Mouse (Mus musculus): ENCODE measurements around the gene Eif4g1. TPM values are rescaled to one million over a fixed set of nuclear protein-coding genes. Genes with fewer than 3 reads are reported as not detected.

Gene Eif4g1
- total and polyA plus RNA-seq, 3 experiments: 403 to 519 (median 473) TPM

GRCm38 (mm10) chr16:20691617-20692016 lies 23.5 kb downstream of the Eif4g1 start:
- peaks cover 0 to 33% of the 10 kb centered on the region in 2 experiments; a peak in 2 of 4 replicates for H3K4me1 ChIP-seq (ENCODE audit: control insufficient read depth in 1 of 2, insufficient read depth in 2 of 2)
- dilution Hi-C loops (cut with MboI; ENCODE audit: extremely low pct_ligation_motif_present, extremely low pct_unique_long_range_greater_than_20kb, low sequenced_read_pairs): no loop called here

GRCm38 (mm10) chr16:20692241-20692965 lies 24.3 kb downstream of the Eif4g1 start:
- Histone ChIP-seq H3K9ac (ENCODE audit: insufficient read depth, low read depth) (no peak overlapping the region), H3K4me2 (ENCODE audit: insufficient read depth, low read depth, poor library complexity, severe bottlenecking) (no peak overlapping the region), H3K36me3 (replicated peaks in 1 of 2; ENCODE audit: control insufficient read depth in 1 of 2, insufficient read depth in 1 of 2, low read length in 1 of 2) (peaks cover 47 to 71% of the 10 kb centered on the region in 2 experiments), H3K79me2 (replicated peaks; ENCODE audit: control insufficient read depth, extremely low read depth, insufficient read depth, poor library complexity, severe bottlenecking) (no peaks in the 10 kb centered on the region), H3K27me3 (replicated peaks) (no peaks in the 10 kb centered on the region), H3K4me1 (ENCODE audit: control insufficient read depth in 1 of 2, insufficient read depth in 2 of 2) (peaks cover 0 to 33% of the 10 kb centered on the region in 2 experiments; a peak in 2 of 4 replicates), H3K4me3 (replicated peaks in 1 of 3; ENCODE audit: low read depth in 2 of 3, low read length in 2 of 3, poor library complexity in 1 of 3) (no peak overlapping the region), H3K27ac (ENCODE audit: insufficient read depth, low read depth) (no peak overlapping the region), H3K9me3 (replicated peaks; ENCODE audit: low read length) (no peaks in the 10 kb centered on the region)
- no peak for DNase-seq (ENCODE audit: extremely low read depth)
- in situ Hi-C loops (cut with MboI; ENCODE audit: low pct_ligation_motif_present, low pct_unique_long_range_greater_than_20kb, low sequenced_read_pairs): no loop called here
- dilution Hi-C loops (cut with MboI; ENCODE audit: extremely low pct_ligation_motif_present, extremely low pct_unique_long_range_greater_than_20kb, low sequenced_read_pairs): no loop called here
- TF ChIP-seq MAZ (IDR thresholded peaks at IDR 0.05; ENCODE audit: low read depth, low read length): 0 out of 2 replicates have a peak, but pooled peaks have one; percentile 3
- TF ChIP-seq MAX (IDR thresholded peaks at IDR 0.05; ENCODE audit: low read length): no peak
- no peak for TF ChIP-seq EP300 (IDR thresholded peaks at IDR 0.05; ENCODE audit: low read length)
- TF ChIP-seq POLR2A (IDR thresholded peaks at IDR 0.05; ENCODE audit: low read depth, low read length): peak; percentile 33; the same call in 1 of the 2 replicates

More at GRCm38 (mm10) chr16:20691617-20692016, 23.5 kb downstream of the Eif4g1 start:
- no peaks in the 10 kb centered on the region for H3K27me3 ChIP-seq (replicated peaks)
- no peak overlapping the region for H3K4me2 ChIP-seq (ENCODE audit: insufficient read depth, low read depth, poor library complexity, severe bottlenecking)
- no peak overlapping the region for H3K9ac ChIP-seq (ENCODE audit: insufficient read depth, low read depth)
- DNase-seq (ENCODE audit: extremely low read depth): no peak
- no peaks in the 10 kb centered on the region for H3K79me2 ChIP-seq (replicated peaks; ENCODE audit: control insufficient read depth, extremely low read depth, insufficient read depth, poor library complexity, severe bottlenecking)
- peaks cover 55 to 79% of the 10 kb centered on the region in 2 experiments for H3K36me3 ChIP-seq (replicated peaks in 1 of 2; ENCODE audit: control insufficient read depth in 1 of 2, insufficient read depth in 1 of 2, low read length in 1 of 2)
- H3K4me3 ChIP-seq (replicated peaks in 1 of 3; ENCODE audit: low read depth in 2 of 3, low read length in 2 of 3, poor library complexity in 1 of 3): no peak overlapping the region
- no peaks in the 10 kb centered on the region for H3K9me3 ChIP-seq (replicated peaks; ENCODE audit: low read length)
- TF ChIP-seq ZNF384 (IDR thresholded peaks at IDR 0.05; ENCODE audit: low read depth, low read length) (peak; percentile 75), NELFE (IDR thresholded peaks at IDR 0.05; ENCODE audit: low read depth, low read length) (no peak), CTCF (conservative IDR thresholded peaks at IDR 0.05 in 1 of 2, IDR thresholded peaks at IDR 0.05 in 1 of 2; ENCODE audit: low read depth in 2 of 2, low read length in 2 of 2) (no peak), ELF1 (IDR thresholded peaks at IDR 0.05; ENCODE audit: low read depth, low read length) (no peak)
- no peak overlapping the region for H3K27ac ChIP-seq (ENCODE audit: insufficient read depth, low read depth)
- in situ Hi-C loops (cut with MboI; ENCODE audit: low pct_ligation_motif_present, low pct_unique_long_range_greater_than_20kb, low sequenced_read_pairs): no loop called here

GRCm38 (mm10) chr16:20693111-20693701 lies 25.1 kb downstream of the Eif4g1 start, which contains the start of gene Fam131a:
Fam131a (plus strand) TSS chr16:20693241.
- dilution Hi-C loops (cut with MboI; ENCODE audit: extremely low pct_ligation_motif_present, extremely low pct_unique_long_range_greater_than_20kb, low sequenced_read_pairs) (no loop called here), in situ Hi-C loops (cut with MboI; ENCODE audit: low pct_ligation_motif_present, low pct_unique_long_range_greater_than_20kb, low sequenced_read_pairs) (no loop called here)
- Histone ChIP-seq H3K9ac (ENCODE audit: insufficient read depth, low read depth) (no peak within 1 kb of the TSS), H3K4me3 (replicated peaks in 1 of 3; ENCODE audit: low read depth in 2 of 3, low read length in 2 of 3, poor library complexity in 1 of 3) (peak within 1 kb of the TSS; percentile 26 to 48 (median 31)), H3K4me2 (ENCODE audit: insufficient read depth, low read depth, poor library complexity, severe bottlenecking) (no peak within 1 kb of the TSS), H3K36me3 (replicated peaks in 1 of 2; ENCODE audit: control insufficient read depth in 1 of 2, insufficient read depth in 1 of 2, low read length in 1 of 2) (peaks cover 39 to 63% of the 10 kb centered on the region in 2 experiments), H3K9me3 (replicated peaks; ENCODE audit: low read length) (no peaks in the 10 kb centered on the region), H3K27ac (ENCODE audit: insufficient read depth, low read depth) (no peak within 1 kb of the TSS), H3K27me3 (replicated peaks) (no peaks in the 10 kb centered on the region), H3K4me1 (ENCODE audit: control insufficient read depth in 1 of 2, insufficient read depth in 2 of 2) (peaks cover 0 to 33% of the 10 kb centered on the region in 2 experiments; a peak in 2 of 4 replicates), H3K79me2 (replicated peaks; ENCODE audit: control insufficient read depth, extremely low read depth, insufficient read depth, poor library complexity, severe bottlenecking) (no peaks in the 10 kb centered on the region)
- TF ChIP-seq TCF12 (IDR thresholded peaks at IDR 0.05; ENCODE audit: low read depth, low read length) (no peak), ELF1 (IDR thresholded peaks at IDR 0.05; ENCODE audit: low read depth, low read length) (no peak), SMC3 (IDR thresholded peaks at IDR 0.05; ENCODE audit: low read depth, low read length) (no peak), POLR2A (IDR thresholded peaks at IDR 0.05; ENCODE audit: low read depth, low read length) (peak; percentile 54; the same call in 1 of the 2 replicates), E2F4 (IDR thresholded peaks at IDR 0.05; ENCODE audit: insufficient replicate concordance, low read depth, low read length) (no peak), RCOR1 (conservative IDR thresholded peaks at IDR 0.05; ENCODE audit: low read depth, low read length) (no peak), NRF1 (IDR thresholded peaks at IDR 0.05; ENCODE audit: low read depth, low read length) (no peak)
- peak; percentile 73 for DNase-seq (ENCODE audit: extremely low read depth)

Data from CH12.LX (cell line).